Comparison of ENCODE assay signal across 13 mouse cellular contexts in genomic region chr16:56246031-56246430, GRCm38 (mm10).
"Had no signal": no experiment of that assay in that cellular context is flagged by ENCODE, and none has a peak within 500 bp of the region (broad histone marks: within the 10 kb centered on the region; RNA-seq: fewer than 3 reads in every experiment).

No protein-coding gene starts in this region.

- H3K4me1 ChIP-seq: limb, embryonic 10.5 days; liver, embryonic 15.5 days; midbrain, embryonic 13.5 days; neural tube, embryonic 15.5 days had no signal

- H3K27me3 ChIP-seq: liver, embryonic 15.5 days; midbrain, embryonic 13.5 days; neural tube, embryonic 15.5 days had no signal

- H3K4me3 ChIP-seq: left cerebral cortex, adult 2 months; limb, embryonic 10.5 days; liver, embryonic 15.5 days; midbrain, embryonic 13.5 days; neural tube, embryonic 15.5 days had no signal

- DNase-seq: lung, adult 2 months; lung, postnatal 36 days; right cerebral cortex, adult 18-20 months; right cerebral cortex, postnatal 25 days; thymus, postnatal 36 days had no signal

- ATAC-seq: intestine, postnatal 0 days; lung, postnatal 0 days; midbrain, embryonic 13.5 days had no signal

- H3K9ac ChIP-seq: liver, embryonic 15.5 days; midbrain, embryonic 13.5 days; neural tube, embryonic 15.5 days had no signal

- H3K9me3 ChIP-seq: limb, embryonic 10.5 days; liver, embryonic 15.5 days; midbrain, embryonic 13.5 days; neural tube, embryonic 15.5 days had no signal

- H3K36me3 ChIP-seq: limb, embryonic 10.5 days; liver, embryonic 15.5 days; midbrain, embryonic 13.5 days; neural tube, embryonic 15.5 days had no signal

- H3K4me2 ChIP-seq: liver, embryonic 11.5 days; liver, embryonic 15.5 days; midbrain, embryonic 13.5 days; neural tube, embryonic 15.5 days had no signal

- H3K27ac ChIP-seq: left cerebral cortex, adult 2 months; limb, embryonic 10.5 days; liver, embryonic 15.5 days; midbrain, embryonic 13.5 days; neural tube, embryonic 15.5 days had no signal
